Mouse (Mus musculus): ENCODE measurements around the gene Enpp3. TPM values are rescaled to one million over a fixed set of nuclear protein-coding genes. Genes with fewer than 3 reads are reported as not detected.

The Enpp3 gene
- polyA plus RNA-seq, 2 experiments = 2.2 to 3.2 TPM

GRCm38 (mm10) chr10:24835702-24836342 is 6.8 kb downstream of the Enpp3 start:
- H3K4me2 ChIP-seq (ENCODE audit: low read depth) = peak overlapping the region; percentile 33
- no peak overlapping the region for H3K27ac ChIP-seq
- no peaks in the 10 kb centered on the region for H3K36me3 ChIP-seq (replicated peaks; ENCODE audit: control insufficient read depth, insufficient read depth, low read depth)
- H3K9ac ChIP-seq (replicated peaks) = no peak overlapping the region
- WGBS (ENCODE audit: insufficient replicate concordance) = 40% methylated on average over 12 of the region's 12 CpGs
- TF ChIP-seq EP300 (IDR thresholded peaks at IDR 0.05; ENCODE audit: low read depth) (no peak), CTCF (IDR thresholded peaks at IDR 0.05; ENCODE audit: low read depth) (no peak)
- H3K9me3 ChIP-seq (ENCODE audit: control insufficient read depth, low read length) = no peaks in the 10 kb centered on the region
- DNase-seq (ENCODE audit: low read depth in 3 of 3, low spot score in 3 of 3) = no peak
- peaks cover 2 to 4% of the 10 kb centered on the region in 2 experiments; a peak in 3 of 4 replicates for H3K4me1 ChIP-seq (replicated peaks; ENCODE audit: control insufficient read depth in 2 of 2, insufficient read depth in 2 of 2, low read length in 1 of 2)
- H3K27me3 ChIP-seq (ENCODE audit: control insufficient read depth, insufficient read depth, low read length) = no peaks in the 10 kb centered on the region
- H3K4me3 ChIP-seq (ENCODE audit: insufficient read depth in 1 of 2, low read depth in 2 of 2, low read length in 2 of 2) = no peak overlapping the region
- no peak for ATAC-seq (ENCODE audit: insufficient read depth)

DNA sequence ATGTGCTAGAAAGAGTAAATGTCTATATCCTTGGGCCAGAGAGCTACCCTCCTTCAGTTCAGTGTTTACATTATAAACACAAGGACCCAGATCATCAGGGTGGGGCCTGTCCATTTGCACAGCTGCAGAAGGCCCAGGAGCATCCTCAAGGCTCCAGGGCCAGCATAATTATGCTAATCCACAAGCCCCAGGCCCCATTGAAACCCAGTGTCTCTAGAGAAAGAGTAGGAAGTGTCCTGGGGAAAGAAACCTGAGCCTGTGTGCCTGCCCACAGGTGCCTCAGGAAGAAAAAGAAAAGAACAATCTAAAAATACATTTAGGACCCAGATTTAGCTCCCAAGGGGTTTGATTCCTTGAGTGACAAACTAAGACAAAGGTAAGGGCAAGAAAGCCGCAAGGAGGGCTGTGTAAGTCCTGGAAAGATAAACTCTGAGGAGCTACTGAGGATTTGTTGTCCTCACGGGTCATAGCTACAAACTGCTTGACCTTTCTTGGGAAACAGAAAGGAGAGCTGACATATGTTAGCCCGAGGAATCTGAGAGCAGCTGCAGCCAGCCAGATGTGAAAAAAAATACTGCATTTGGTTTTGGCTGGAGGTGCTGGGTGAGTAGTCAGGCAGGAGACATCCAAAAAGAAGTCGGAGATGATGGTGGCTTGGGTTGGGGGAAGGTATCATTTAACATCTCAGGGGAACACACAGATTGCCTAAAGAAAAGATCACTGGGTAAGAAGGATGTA is 7.8 kb downstream of the Enpp3 start:
- ATAC-seq (ENCODE audit: insufficient read depth) (no peak), DNase-seq (ENCODE audit: low read depth in 3 of 3, low spot score in 3 of 3) (no peak)
- H3K4me1 ChIP-seq (replicated peaks; ENCODE audit: control insufficient read depth in 2 of 2, insufficient read depth in 2 of 2, low read length in 1 of 2) = peaks cover 6 to 9% of the 10 kb centered on the region in 2 experiments; a peak in 3 of 4 replicates
- H3K4me2 ChIP-seq (ENCODE audit: low read depth) = peak overlapping the region; percentile 33
- no peaks in the 10 kb centered on the region for H3K27me3 ChIP-seq (ENCODE audit: control insufficient read depth, insufficient read depth, low read length)
- H3K27ac ChIP-seq = no peak overlapping the region
- 43% methylated on average over 4 of the region's 4 CpGs for WGBS (ENCODE audit: insufficient replicate concordance)
- TF ChIP-seq EP300 (IDR thresholded peaks at IDR 0.05; ENCODE audit: low read depth) (no peak), CTCF (IDR thresholded peaks at IDR 0.05; ENCODE audit: low read depth) (no peak)
- H3K36me3 ChIP-seq (replicated peaks; ENCODE audit: control insufficient read depth, insufficient read depth, low read depth) = no peaks in the 10 kb centered on the region
- H3K9ac ChIP-seq (replicated peaks) = no peak overlapping the region
- H3K4me3 ChIP-seq (ENCODE audit: insufficient read depth in 1 of 2, low read depth in 2 of 2, low read length in 2 of 2) = no peak overlapping the region
- H3K9me3 ChIP-seq (ENCODE audit: control insufficient read depth, low read length) = no peaks in the 10 kb centered on the region

- Histone ChIP-seq H3K9ac (replicated peaks) (no peak overlapping the region), H3K36me3 (replicated peaks; ENCODE audit: control insufficient read depth, insufficient read depth, low read depth) (no peaks in the 10 kb centered on the region), H3K4me3 (ENCODE audit: insufficient read depth in 1 of 2, low read depth in 2 of 2, low read length in 2 of 2) (no peak overlapping the region), H3K27me3 (ENCODE audit: control insufficient read depth, insufficient read depth, low read length) (no peaks in the 10 kb centered on the region), H3K27ac (no peak overlapping the region), H3K9me3 (ENCODE audit: control insufficient read depth, low read length) (no peaks in the 10 kb centered on the region), H3K4me1 (replicated peaks; ENCODE audit: control insufficient read depth in 2 of 2, insufficient read depth in 2 of 2, low read length in 1 of 2) (peaks cover 28 to 32% of the 10 kb centered on the region in 2 experiments), H3K4me2 (ENCODE audit: low read depth) (no peak overlapping the region)
- ATAC-seq (ENCODE audit: insufficient read depth) (no peak), DNase-seq (ENCODE audit: low read depth in 3 of 3, low spot score in 3 of 3) (no peak)
- no peak for TF ChIP-seq CTCF (IDR thresholded peaks at IDR 0.05; ENCODE audit: low read depth)
- no peak for TF ChIP-seq EP300 (IDR thresholded peaks at IDR 0.05; ENCODE audit: low read depth)
- WGBS (ENCODE audit: insufficient replicate concordance) = 77% methylated on average over 9 of the region's 9 CpGs
These were observed 10.3 kb downstream of the Enpp3 start for GRCm38 (mm10) chr10:24832306-24832705.

DNA sequence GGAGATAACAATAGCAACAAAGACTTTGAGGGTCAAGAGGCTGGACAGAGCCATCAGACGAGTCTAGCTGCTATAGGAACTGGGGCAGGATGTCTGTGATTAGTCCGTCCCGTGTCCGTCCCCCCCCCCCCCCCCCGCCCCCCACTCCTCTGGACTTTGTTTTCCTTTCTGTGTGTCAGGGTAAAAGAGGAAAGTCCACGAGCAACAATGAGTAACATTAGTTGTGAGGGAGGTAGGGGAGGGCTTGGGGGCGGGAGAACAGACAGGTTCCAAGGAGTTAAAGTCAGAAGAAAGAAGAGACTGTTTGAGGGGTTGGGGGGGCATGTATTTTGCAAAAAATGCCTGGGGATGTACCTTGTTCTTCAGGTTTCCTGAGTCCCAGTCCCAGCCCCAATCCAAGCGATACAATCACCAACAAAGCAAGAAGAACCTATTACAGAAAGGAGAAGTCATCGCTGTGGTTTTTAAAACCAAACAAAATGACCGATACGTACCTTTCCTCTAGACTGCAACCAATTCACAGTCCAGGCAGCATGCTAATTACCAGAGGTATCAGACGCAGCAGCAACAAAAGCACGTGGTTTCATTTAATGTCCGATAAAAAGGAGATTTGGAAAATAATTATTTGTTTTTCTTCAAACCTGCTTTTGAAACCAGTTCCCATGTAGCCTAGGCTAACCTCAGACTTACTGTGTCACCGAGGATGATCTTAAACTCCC is 11.1 kb downstream of the Enpp3 start:
- Histone ChIP-seq H3K4me2 (ENCODE audit: low read depth) (no peak overlapping the region), H3K4me1 (replicated peaks; ENCODE audit: control insufficient read depth in 2 of 2, insufficient read depth in 2 of 2, low read length in 1 of 2) (peaks cover 30 to 34% of the 10 kb centered on the region in 2 experiments), H3K9ac (replicated peaks) (no peak overlapping the region), H3K27me3 (ENCODE audit: control insufficient read depth, insufficient read depth, low read length) (no peaks in the 10 kb centered on the region), H3K9me3 (ENCODE audit: control insufficient read depth, low read length) (no peaks in the 10 kb centered on the region), H3K27ac (no peak overlapping the region), H3K4me3 (ENCODE audit: insufficient read depth in 1 of 2, low read depth in 2 of 2, low read length in 2 of 2) (no peak overlapping the region), H3K36me3 (replicated peaks; ENCODE audit: control insufficient read depth, insufficient read depth, low read depth) (no peaks in the 10 kb centered on the region)
- TF ChIP-seq CTCF (IDR thresholded peaks at IDR 0.05; ENCODE audit: low read depth) (no peak), EP300 (IDR thresholded peaks at IDR 0.05; ENCODE audit: low read depth) (no peak)
- no peak for ATAC-seq (ENCODE audit: insufficient read depth)
- DNase-seq (ENCODE audit: low read depth in 3 of 3, low spot score in 3 of 3) = no peak
- 34% methylated on average over 14 of the region's 15 CpGs for WGBS (ENCODE audit: insufficient replicate concordance)

GRCm38 (mm10) chr10:24830448-24830847 is 12.2 kb downstream of the Enpp3 start:
- TF ChIP-seq CTCF (IDR thresholded peaks at IDR 0.05; ENCODE audit: low read depth) (no peak), EP300 (IDR thresholded peaks at IDR 0.05; ENCODE audit: low read depth) (no peak)
- Histone ChIP-seq H3K27ac (no peak overlapping the region), H3K4me1 (replicated peaks; ENCODE audit: control insufficient read depth in 2 of 2, insufficient read depth in 2 of 2, low read length in 1 of 2) (peaks cover 30 to 44% of the 10 kb centered on the region in 2 experiments)

More at GRCm38 (mm10) chr10:24830448-24830847, 12.2 kb downstream of the Enpp3 start:
- no peak overlapping the region for H3K4me2 ChIP-seq (ENCODE audit: low read depth)
- no peak overlapping the region for H3K4me3 ChIP-seq (ENCODE audit: insufficient read depth in 1 of 2, low read depth in 2 of 2, low read length in 2 of 2)
- no peaks in the 10 kb centered on the region for H3K36me3 ChIP-seq (replicated peaks; ENCODE audit: control insufficient read depth, insufficient read depth, low read depth)
- 55% methylated on average over 5 of the region's 5 CpGs for WGBS (ENCODE audit: insufficient replicate concordance)
- no peaks in the 10 kb centered on the region for H3K27me3 ChIP-seq (ENCODE audit: control insufficient read depth, insufficient read depth, low read length)
- ATAC-seq (ENCODE audit: insufficient read depth) = no peak
- no peaks in the 10 kb centered on the region for H3K9me3 ChIP-seq (ENCODE audit: control insufficient read depth, low read length)
- no peak overlapping the region for H3K9ac ChIP-seq (replicated peaks)
- no peak for DNase-seq (ENCODE audit: low read depth in 3 of 3, low spot score in 3 of 3)
